Mouse (Mus musculus) CH12.LX (cell line): Measurements from ENCODE around the gene Igfbp1.

Experiments
- POLR2A ChIP-seq: IDR thresholded peaks from 2 replicates; pipeline ENCODE4 v1.6.1; 2011; ENCODE audit warnings: low read depth, mild to moderate bottlenecking, improper control_type of control experiment, low read length
- ZNF384 ChIP-seq: IDR thresholded peaks from 2 replicates; pipeline ENCODE4 v1.6.1; 2012; ENCODE audit warnings: low read depth, low read length, improper control_type of control experiment, inconsistent platforms

DNA sequence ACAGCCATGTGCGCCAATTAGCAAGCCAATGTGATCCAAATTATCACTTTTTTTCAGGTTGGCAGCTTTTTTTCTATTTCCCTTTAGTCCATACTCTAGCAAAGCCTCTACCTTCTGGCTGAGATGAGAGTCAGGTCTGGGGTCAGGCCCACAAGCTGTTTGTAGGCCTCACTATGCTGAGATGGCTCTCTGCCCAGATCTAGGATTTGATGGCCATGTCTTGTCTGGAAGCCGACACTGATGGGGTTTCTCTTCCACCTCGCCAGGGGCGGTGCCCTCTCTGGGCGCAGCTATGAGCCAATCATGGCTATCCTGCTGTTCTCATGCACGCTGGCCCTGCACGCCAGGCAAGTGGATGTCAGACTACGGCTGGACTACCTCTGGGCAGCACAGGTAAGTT lies 47.1 kb upstream of the Igfbp1 start:
- TF ChIP-seq POLR2A (no peak), ZNF384 (no peak)
